Mouse (Mus musculus): Measurements from ENCODE around the gene Ppp1r12b. TPM values are rescaled to one million over a fixed set of nuclear protein-coding genes. Genes with fewer than 3 reads are reported as not detected.

Ppp1r12b gene
- polyA plus RNA-seq, 1 experiment from 2014 or later: 15.1 TPM

DNA sequence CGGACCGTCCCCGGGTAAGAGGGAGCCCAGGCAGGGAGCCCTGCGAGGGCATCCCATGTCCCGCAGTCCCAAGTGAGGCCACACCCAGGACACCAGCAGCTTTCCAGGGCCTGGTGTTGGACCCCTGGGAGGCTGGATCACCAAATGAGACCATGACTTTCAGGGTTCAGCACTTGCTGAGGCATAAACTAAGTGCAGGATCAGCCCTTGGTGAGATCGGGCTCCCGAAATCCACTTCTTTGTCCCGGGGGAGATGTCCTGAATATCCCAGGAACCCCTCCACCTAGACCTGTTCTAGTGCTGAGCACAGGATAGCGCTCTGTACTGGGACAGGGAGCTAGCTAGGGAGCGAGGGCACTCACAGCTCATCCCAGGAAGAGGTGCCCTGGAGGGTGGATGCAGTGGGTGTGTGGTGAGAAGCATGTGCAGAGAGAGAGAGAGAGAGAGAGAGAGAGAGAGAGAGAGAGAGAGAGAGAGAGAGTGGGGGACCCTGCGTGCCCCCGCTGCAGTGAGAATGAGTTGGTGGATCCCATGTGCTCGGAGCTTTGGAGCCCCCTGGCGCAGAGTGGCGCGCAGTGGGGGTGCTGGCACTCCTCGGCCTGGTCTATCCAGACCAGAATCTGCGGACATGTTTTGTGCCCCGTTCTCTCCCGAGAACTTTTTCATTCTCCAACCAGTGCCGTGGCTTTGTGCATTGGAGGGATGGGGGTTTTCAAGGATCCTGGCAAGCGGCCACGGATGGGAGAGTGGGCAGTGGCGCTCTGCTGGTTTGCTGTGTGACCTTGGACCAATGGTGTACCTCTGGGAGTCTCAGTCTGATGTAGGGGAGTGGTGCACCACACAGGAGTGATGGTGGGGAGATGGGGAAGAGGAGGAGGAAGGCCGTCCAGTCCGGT, 246.1 kb downstream of the Ppp1r12b start:
- H3K27me3 ChIP-seq: peaks cover 17% of the 10 kb centered on the region; the same call in 1 of the 2 replicates
- H3K36me3 ChIP-seq: no peaks in the 10 kb centered on the region
- peak overlapping the region; percentile 57 for H3K4me3 ChIP-seq
- H3K4me2 ChIP-seq: peak overlapping the region; percentile 98
- no peak overlapping the region; the same call in 1 of the 2 replicates for H3K27ac ChIP-seq (replicated peaks)
- no peaks in the 10 kb centered on the region for H3K9me3 ChIP-seq
- 0 out of 2 replicates have a peak, but pooled peaks have one; percentile 20 for ATAC-seq (ENCODE audit: low FRiP score, low read depth)
- peak overlapping the region; percentile 56 for H3K9ac ChIP-seq
- 4% methylated on average over 26 of the region's 26 CpGs for WGBS
- peaks cover 42% of the 10 kb centered on the region for H3K4me1 ChIP-seq (replicated peaks)

DNA sequence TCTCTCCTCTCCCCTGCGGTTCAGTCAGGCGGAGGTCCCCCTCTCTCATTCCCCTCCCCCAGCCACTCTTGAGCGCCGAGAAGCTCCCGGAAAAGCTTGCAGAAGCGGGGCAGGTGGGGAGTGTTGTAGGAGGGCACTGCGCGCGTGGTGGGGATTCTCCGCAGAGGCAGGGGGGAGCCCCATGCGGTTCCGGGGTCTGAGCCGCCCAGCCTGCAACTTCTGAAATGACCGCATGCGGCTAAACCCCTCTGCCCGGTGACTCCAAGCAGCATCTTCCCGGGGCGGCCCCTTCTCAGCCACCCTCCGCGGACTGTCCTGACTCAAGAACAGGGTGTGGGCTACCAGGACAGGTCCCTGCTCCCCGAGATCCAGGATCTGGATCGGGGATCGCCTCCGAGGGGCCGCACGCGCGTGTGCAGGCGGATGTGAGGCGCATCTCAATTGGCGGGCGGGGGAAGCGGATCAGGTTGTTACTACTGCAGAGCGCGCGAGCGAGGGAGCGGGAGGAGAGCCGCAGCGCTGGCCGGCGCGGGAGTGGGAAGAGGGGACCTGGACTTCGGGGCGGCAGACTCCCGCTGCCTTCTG, 246.8 kb downstream of the Ppp1r12b start:
- WGBS: under 1% methylated on average over 45 of the region's 46 CpGs
- Histone ChIP-seq H3K4me3 (peak overlapping the region; percentile 57), H3K9me3 (no peaks in the 10 kb centered on the region), H3K27me3 (peaks cover 17% of the 10 kb centered on the region; the same call in 1 of the 2 replicates), H3K4me1 (replicated peaks) (peaks cover 34% of the 10 kb centered on the region), H3K4me2 (peak overlapping the region; percentile 98), H3K27ac (replicated peaks) (no peak overlapping the region; the same call in 1 of the 2 replicates), H3K36me3 (no peaks in the 10 kb centered on the region), H3K9ac (peak overlapping the region; percentile 56)
- ATAC-seq (ENCODE audit: low FRiP score, low read depth): peak; percentile 62

- peak overlapping the region; percentile 56 for H3K9ac ChIP-seq
These were observed 247.5 kb downstream of the Ppp1r12b start for GRCm38 (mm10) chr1:134708274-134708673.

DNA sequence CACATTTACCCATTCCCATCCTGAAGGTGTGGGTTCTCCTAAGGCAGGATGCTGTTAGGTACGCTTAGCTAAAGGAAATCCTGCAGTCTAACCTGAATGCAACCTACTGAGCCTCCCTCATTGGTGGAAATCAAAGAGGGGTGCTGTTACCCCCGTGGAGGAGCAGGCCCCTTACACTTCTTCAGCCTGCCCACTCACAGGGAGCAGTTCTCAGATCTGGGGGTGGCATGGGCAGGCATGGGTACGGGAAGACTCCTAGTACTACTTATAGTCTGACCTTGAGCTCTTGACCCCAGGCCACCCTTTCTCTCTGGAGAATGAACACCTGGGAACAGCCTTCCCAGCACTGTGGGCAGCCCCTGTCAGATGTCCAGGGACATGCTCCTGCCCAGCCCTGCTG, 248.2 kb downstream of the Ppp1r12b start:
- H3K4me2 ChIP-seq: no peak overlapping the region
- H3K27ac ChIP-seq (replicated peaks): no peak overlapping the region
- WGBS: 83% methylated on average over 3 of the region's 3 CpGs
- ATAC-seq (ENCODE audit: low FRiP score, low read depth): no peak
- peaks cover 17% of the 10 kb centered on the region; the same call in 1 of the 2 replicates for H3K27me3 ChIP-seq
- H3K4me3 ChIP-seq: no peak overlapping the region
- peaks cover 34% of the 10 kb centered on the region for H3K4me1 ChIP-seq (replicated peaks)
- H3K36me3 ChIP-seq: no peaks in the 10 kb centered on the region
- no peaks in the 10 kb centered on the region for H3K9me3 ChIP-seq
- H3K9ac ChIP-seq: no peak overlapping the region

More at GRCm38 (mm10) chr1:134708274-134708673, 247.5 kb downstream of the Ppp1r12b start:
- Histone ChIP-seq H3K4me2 (peak overlapping the region; percentile 98), H3K4me3 (peak overlapping the region; percentile 57), H3K4me1 (replicated peaks) (peaks cover 31% of the 10 kb centered on the region), H3K27ac (replicated peaks) (no peak overlapping the region), H3K9me3 (no peaks in the 10 kb centered on the region), H3K36me3 (no peaks in the 10 kb centered on the region), H3K27me3 (peaks cover 17% of the 10 kb centered on the region; the same call in 1 of the 2 replicates)
- ATAC-seq (ENCODE audit: low FRiP score, low read depth): 0 out of 2 replicates have a peak, but pooled peaks have one; percentile 2
- WGBS: 13% methylated on average over 8 of the region's 8 CpGs

DNA sequence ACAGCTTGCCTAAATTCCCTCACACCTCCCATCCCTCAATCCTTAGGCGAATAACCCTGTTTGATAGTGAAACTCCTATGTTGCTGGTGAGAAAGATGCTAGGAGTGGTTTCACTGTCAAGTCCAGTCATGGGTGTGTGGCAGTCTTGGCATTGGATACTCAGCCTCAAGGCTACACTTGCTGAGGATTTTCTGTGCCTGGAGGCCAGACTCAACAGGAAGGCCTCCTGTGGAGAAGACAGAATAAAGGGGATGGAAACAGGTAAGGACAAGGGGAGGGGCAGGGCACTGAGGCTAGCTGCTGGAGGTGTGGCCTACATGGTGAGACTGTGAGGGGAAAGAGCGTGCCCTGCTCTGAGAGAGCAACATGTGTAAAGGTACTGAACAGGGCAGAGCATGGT, 249.2 kb downstream of the Ppp1r12b start:
- Histone ChIP-seq H3K9me3 (no peaks in the 10 kb centered on the region), H3K36me3 (no peaks in the 10 kb centered on the region), H3K4me2 (no peak overlapping the region), H3K4me1 (replicated peaks) (peaks cover 34% of the 10 kb centered on the region), H3K27me3 (peaks cover 13% of the 10 kb centered on the region; the same call in 1 of the 2 replicates), H3K27ac (replicated peaks) (no peak overlapping the region), H3K4me3 (no peak overlapping the region), H3K9ac (no peak overlapping the region)
- ATAC-seq (ENCODE audit: low FRiP score, low read depth): no peak
- WGBS: 71% methylated on average over 2 of the region's 2 CpGs

Small RNAs within 50 kb of the gene (microRNA-seq; reads per million reads assigned to microRNA genes)
- not detected for gene Gm22232

Other genes starting within 250 kb of the Ppp1r12b start
- gene Ube2t, start 6.6 kb upstream of the Ppp1r12b start, polyA plus RNA-seq (2015; fragmentation: Nextera tagmentation; extraction: Ambion mirVana): 12.8 and 15.0 TPM in 2 replicates
- 1.2 and 1.4 TPM in 2 replicates for gene Lgr6, start 149.3 kb upstream of the Ppp1r12b start, polyA plus RNA-seq (2015; fragmentation: Nextera tagmentation; extraction: Ambion mirVana)
- gene Ptpn7, start 176.8 kb upstream of the Ppp1r12b start, polyA plus RNA-seq (2015; fragmentation: Nextera tagmentation; extraction: Ambion mirVana): 0.29 and 0.45 TPM in 2 replicates
- 343 and 418 TPM in 2 replicates for gene Arl8a, start 190.9 kb upstream of the Ppp1r12b start, polyA plus RNA-seq (2015; fragmentation: Nextera tagmentation; extraction: Ambion mirVana)
- gene Gpr37l1, start 211.7 kb upstream of the Ppp1r12b start, polyA plus RNA-seq (2015; fragmentation: Nextera tagmentation; extraction: Ambion mirVana): 1.4 and 2.5 TPM in 2 replicates

All from hindbrain, embryonic 15.5 days (tissue).